Mouse (Mus musculus) B cell, adult 62 days (primary cell): Measurements from ENCODE around the gene Gstm7. TPM values are rescaled to one million over a fixed set of nuclear protein-coding genes. Genes with fewer than 3 reads are reported as not detected.

ENCODE experiments used
- total RNA-seq: library from RNA; stranded (reverse); gene quantifications from 4 replicates; pipeline ENCODE4 v1.2.4, GENCODE M21; 2023

Gene Gstm7
- 2.2 to 5.0 TPM (median 3.5 TPM) in 4 replicates for total RNA-seq

DNA sequence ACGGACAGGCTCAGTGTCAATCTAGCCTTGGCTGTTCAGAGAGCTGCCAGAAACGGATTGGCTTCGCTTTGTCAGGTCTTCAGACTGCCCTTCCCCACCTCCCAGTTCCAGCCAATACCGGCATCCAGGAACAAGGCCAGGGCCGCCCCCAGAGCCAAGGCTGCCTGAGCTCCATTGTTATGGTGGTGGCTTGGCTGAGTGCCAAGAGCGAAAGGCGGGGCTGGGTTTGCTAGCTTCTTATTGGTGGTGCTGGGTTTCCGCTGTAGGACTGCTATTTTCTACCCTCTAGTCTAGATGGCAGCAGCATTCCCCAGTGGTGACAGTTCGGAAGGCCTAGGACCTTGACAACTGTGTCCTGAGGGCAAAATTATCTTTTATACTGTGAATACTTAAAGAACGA, at the start of gene Gstm7:
Gene Gstm7 (minus strand): TSS at position 148 of the 400 bp plus-strand sequence.

GRCm38 (mm10) chr3:107968724-107969395, 37.2 kb upstream of the Gstm7 start, which contains the start of gene Gstm3:
Gene Gstm3, minus strand, starts transcription at chr3:107969283.

DNA sequence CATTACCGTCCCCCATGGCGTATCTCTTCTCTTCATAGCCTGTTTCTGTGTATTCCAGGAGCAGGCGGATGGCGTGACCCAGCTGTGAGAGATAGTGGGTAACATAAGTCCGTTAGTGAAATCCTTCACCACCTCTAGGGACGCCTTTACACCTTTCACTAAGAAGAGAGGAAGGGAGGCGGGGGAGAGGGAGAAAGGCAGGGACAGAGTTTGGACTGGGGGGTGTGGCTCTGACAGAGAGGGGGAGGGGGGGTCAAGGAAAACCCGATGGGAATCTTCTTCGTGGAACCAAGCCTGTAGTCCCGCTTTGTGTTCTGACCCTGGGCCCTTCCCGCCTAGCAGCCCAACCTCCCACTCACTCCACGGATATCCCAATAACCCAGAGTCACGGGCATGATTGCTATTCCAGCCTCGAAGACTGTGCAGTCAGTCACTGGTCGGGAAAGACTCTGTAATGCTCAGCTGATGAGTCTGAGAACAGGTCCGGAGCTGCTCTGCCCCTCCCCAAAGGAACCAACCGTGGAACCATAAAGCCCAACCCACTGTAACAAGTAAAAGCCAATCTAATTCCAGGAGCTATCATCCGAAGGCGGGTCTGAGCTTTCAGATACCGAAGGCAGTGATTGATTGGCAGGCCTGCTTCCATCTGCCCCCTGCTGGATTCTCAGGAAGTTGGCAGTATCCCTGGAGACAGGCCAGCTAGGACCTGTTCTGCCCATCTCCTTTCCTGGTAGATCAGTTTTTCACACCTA, 11.8 kb upstream of the Gstm7 start, which contains the start of gene Gstm6:
Gene Gstm6 (minus strand): TSS at position 511 of the 752 bp plus-strand sequence.

GRCm38 (mm10) chr3:107895720-107896569, 35.7 kb downstream of the Gstm7 start, which contains the start of gene Gstm5:
Gene Gstm5, plus strand, starts transcription at chr3:107895821.

DNA sequence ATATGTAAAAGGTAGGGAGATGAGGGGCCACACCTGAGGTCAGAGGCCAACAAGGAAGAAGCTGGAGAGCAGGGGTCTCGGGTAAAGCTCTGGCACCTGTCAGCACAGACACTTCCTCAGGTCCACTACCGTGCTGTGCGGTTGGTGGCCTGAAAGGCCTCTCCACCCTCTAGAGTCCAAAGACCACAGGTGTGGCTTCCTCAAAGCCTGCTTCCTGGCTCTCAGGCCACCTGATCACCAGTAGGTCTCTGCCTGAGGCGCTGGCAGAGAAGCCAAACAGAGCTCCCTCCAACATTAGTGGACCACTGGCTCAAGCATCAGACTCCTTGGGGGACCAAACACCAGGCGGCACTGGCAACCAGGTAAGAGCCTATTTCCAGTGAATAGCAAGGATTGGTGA, 54.6 kb downstream of the Gstm7 start, which contains the start of gene Eps8l3:
Gene Eps8l3 (plus strand): TSS at position 225 of the 400 bp plus-strand sequence.

Other genes with a start within 250 kb of the Gstm7 start
- 69.3 to 75.3 TPM (median 74.1 TPM) in 4 replicates for gene Ahcyl1, start 235.3 kb downstream of the Gstm7 start, total RNA-seq
- gene Csf1, start 171.3 kb downstream of the Gstm7 start, total RNA-seq, result 7.1 to 13.1 TPM (median 8.4 TPM) in 4 replicates
- not detected in 4 replicates for gene Eps8l3, start 54.6 kb downstream of the Gstm7 start, total RNA-seq
- gene Gstm5, start 36.0 kb downstream of the Gstm7 start, total RNA-seq, result not detected in 4 replicates
- not detected in 4 replicates for gene Gstm6, start 11.9 kb upstream of the Gstm7 start, total RNA-seq
- not detected in 4 replicates for gene Gstm3, start 37.5 kb upstream of the Gstm7 start, total RNA-seq
- gene Gstm2, start 54.6 kb upstream of the Gstm7 start, total RNA-seq, result not detected in 4 replicates
- gene Gstm1, start 86.2 kb upstream of the Gstm7 start, total RNA-seq, result 10.8 to 17.9 TPM (median 14.0 TPM) in 4 replicates
- 3.1 to 6.2 TPM (median 3.8 TPM) in 4 replicates for gene Gstm4, start 113.1 kb upstream of the Gstm7 start, total RNA-seq
- gene Ampd2, start 154.8 kb upstream of the Gstm7 start, total RNA-seq, result 21.9 to 28.4 TPM (median 26.9 TPM) in 4 replicates
- 0.51 to 0.72 TPM in 2 of 4 replicates, not detected in the others for gene Gnat2, start 161.0 kb upstream of the Gstm7 start, total RNA-seq
- gene Gnai3, start 214.3 kb upstream of the Gstm7 start, total RNA-seq, result 65.9 to 72.0 TPM (median 67.8 TPM) in 4 replicates
- gene Gpr61, start 223.1 kb upstream of the Gstm7 start, total RNA-seq, result not detected in 4 replicates